Mouse (Mus musculus): ENCODE data around the gene Crybg2.
A peak's percentile ranks its signal among the peaks of the same experiment; 100 is the strongest.

Crybg2 gene

DNA sequence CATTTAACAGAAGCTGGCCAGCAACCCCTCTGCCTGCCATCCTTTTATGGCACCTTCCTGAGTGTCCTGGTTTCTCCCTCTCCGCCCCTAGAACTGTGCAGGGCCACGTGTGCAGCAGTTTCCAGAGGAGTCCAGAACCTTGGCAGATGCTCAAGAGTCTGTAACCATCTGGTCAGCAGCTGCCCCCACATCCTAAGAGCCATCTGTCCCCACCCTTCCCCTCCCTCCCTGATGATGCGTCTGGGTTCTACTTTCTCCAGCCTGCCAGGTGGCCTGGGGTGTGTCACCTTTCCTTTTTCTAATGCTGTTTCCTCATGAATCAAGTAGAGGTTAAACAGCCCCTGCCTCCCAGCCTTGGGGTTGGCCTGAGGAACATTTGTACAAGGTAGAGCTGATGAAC lies 61.7 kb downstream of the Crybg2 start:
- no peak for DNase-seq

- DNase-seq = no peak
Observed at GRCm38 (mm10) chr4:134123147-134123546, 62.5 kb downstream of the Crybg2 start.

- DNase-seq = peak; percentile 37
Observed at GRCm38 (mm10) chr4:134123680-134124551, 63.3 kb downstream of the Crybg2 start.

DNA sequence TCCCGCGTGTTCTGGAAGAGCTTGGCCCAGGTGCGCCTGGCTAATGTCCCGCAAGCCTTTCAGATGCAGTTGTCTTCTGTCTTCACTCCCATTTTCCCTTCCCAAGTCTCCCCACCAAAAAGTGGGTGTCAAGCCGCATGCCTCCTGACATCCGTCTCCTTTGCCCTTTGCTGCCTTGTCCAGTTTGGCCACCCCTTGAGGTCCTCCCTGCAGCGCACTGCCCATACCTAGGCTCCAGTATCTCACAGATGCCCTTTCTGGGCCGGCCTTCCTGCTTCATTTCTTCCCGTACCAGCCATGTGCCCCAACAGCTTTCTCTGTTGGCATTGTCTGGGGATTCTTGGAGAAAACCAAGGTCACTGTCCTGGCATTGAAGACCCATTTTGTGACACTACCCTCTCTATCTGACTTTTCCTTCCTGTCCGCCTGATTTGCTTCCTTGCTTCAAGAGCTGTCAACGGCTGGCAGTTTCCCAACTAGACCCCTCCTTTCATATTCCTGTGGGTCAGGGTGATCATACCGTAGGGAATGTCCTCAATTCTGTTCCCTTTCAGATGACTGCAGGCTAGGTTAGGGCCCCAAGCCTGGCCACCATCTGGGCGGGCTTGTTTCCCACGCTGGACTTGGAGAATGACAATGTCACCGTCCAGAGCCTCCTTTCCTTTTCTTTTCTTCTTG lies 64.9 kb downstream of the Crybg2 start:
- no peak for DNase-seq

- DNase-seq = no peak
Observed at GRCm38 (mm10) chr4:134126300-134127120, 65.9 kb downstream of the Crybg2 start.

- no peak for DNase-seq
Observed at GRCm38 (mm10) chr4:134127121-134127455, 66.5 kb downstream of the Crybg2 start.

DNA sequence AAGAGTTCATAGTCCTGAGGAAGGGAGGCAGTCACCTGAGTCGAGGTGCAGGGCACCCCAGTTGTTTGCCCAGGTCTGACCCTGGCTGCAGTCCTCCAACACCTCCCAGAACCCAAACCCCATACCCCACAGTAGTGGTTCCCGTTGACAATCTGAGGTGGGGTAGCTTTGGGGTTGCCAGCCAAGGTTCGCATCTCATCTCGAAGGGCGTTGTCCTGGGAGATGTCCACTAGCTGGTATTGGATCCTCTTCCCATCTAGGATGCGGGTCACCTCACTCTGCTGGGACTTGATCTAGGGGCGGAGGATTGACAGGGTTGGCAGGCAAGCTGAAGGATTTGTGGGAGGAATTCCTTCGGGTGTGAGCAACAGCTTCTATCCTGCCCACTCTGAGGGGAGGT lies 67.2 kb downstream of the Crybg2 start:
- DNase-seq = no peak

DNA sequence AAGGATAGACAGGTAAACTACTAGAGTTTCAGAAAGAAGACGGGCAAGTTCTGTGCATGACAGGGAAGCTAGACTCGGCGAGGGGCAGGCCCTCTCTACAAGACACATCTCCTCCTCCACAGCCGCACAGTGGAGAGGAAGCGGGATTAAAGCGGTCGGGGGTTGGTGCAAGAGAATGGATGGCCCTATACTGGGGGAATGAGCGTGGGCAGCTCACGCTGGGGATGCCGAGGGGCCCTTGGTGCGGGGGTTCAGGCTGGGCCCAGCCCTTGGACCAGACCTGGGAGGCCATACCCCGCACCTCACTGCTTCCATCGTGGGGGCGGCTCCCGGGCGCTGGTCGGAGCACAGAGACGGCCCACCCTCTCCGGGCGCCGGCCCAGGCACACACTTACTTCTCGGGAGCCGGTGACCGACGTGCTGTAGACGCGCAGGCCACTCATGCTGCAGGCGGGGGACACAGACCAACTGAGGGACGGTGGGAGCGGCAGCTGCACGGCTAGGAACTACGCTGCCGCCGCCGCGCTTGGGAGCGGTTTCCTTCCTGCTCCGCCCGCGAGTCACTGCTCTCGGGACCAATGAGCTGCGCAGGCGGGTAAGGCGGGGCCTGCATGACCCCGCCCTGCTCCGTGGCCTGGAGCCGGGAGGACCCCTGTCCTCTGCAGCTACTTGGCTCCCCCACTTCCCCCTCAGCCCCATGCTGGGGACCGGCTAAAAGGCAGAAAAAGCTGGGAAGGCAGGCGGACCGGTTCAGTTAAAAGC lies 67.8 kb downstream of the Crybg2 start, which contains the start of gene Sh3bgrl3:
Gene Sh3bgrl3 (minus strand): TSS at position 569 of the 762 bp plus-strand sequence.
- peak; percentile 88 for DNase-seq

DNA sequence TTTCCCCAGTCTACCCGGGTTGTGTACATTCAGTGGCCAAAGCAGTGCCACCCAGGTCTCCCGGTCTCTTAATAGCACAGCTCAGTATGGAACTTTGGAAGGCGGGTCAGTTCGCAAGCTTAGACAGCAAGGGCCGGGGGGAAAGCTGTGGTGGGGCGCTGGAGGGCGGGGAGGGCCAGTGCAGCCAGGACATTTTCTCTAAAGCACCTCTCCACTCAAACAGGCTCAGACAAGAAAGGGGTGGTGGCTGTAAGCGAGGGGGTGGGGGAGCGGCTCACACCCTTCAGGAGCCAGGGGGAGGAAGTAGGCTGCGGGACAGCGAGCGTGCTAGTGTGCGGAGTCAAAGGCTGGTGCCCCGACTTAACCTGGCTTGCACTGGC lies 68.4 kb downstream of the Crybg2 start:
- DNase-seq = no peak

DNA sequence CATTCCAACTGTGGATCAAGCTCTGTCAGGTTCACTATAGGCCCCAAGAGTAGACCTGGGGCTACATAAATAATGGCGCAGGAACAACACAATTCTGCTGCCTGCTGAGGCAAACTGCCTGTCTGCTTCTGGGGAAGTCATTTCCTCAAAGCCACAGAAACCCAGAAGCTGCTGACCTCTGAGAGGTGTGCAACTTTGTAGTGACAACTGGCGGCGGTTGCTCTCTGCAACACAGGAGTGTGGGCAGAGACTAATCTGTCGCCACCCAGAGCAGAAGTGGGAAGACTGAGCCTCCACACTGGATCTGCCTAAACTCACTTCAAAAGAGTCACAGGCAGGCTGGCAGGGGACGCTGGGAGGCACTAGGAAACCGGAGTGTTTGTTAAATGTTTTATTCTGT lies 68.9 kb downstream of the Crybg2 start:
- no peak for DNase-seq

- DNase-seq = no peak
Observed at GRCm38 (mm10) chr4:134132117-134132516, 71.5 kb downstream of the Crybg2 start.

DNA sequence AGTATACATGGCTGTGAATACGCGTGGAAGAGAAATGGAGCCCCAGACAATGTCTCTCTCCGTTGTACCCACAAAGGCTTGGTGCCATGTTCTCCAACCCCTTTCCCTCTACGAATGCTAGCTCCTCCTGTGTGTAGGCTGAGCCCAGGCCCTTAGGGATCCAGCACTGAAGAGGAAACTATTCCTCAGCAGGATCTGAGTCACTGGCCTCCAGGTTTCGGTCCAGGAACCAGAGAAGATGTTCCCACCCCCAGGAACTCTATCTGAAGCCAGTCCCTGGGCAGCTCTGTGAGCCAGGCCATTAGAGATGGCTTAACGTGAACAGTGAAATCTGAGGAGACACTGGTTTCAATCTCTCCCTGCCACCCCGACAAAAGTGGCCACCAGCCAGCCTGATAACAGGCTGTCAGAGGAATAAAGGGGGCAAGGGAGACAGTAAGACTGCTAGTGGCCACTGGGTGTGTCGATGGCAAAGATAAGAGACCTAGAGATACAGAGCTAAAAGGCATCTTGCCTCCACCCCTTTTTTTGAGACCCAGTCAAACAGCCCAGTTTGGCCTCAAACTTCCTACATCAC lies 72.0 kb downstream of the Crybg2 start:
- DNase-seq = no peak

GRCm38 (mm10) chr4:134136280-134136926 lies 75.8 kb downstream of the Crybg2 start:
- DNase-seq = no peak

DNA sequence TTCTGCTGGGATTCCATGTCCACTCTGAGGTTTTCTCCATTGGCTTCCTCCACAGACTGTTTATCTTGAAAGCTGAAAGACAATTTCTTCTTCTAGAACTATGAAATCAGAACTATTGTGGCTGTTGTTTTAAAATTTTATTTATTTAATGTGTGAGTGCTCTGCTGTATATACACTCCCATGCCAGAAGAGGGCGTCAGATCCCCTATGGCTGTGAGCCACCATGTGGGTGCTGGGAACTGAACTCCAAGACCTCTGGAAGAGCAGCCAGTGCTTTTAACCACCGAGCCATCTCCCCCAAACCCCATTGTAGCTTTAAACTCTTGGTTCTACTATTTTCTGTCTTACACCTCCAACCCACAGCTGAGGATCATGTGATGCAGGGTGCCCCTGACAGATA lies 78.2 kb downstream of the Crybg2 start:
- DNase-seq = no peak

All from lung, postnatal 14 days (tissue).